In genomic region chr1:189883531-189884170, GRCm38 (mm10) we compare ENCODE assay signal across 7 mouse cellular contexts. TPM values are rescaled to one million over a fixed set of nuclear protein-coding genes. Genes with fewer than 3 reads are reported as not detected.
DNase-seq lines count a peak whose midpoint lies in the region; ATAC-seq and TF ChIP-seq lines count a peak whose summit lies in the region.

No protein-coding gene starts in this region.

- no peak overlapping the region for H3K9ac ChIP-seq in lung, embryonic 14.5 days

- no peak overlapping the region for H3K4me2 ChIP-seq in lung, embryonic 14.5 days

- intact Hi-C loops in heart, postnatal 14 days (cut with DNase I) = loop anchor here (2.0 kb wide), 1 partner anchor 183 kb away; no protein-coding TSS in a partner anchor

- no peak for ATAC-seq in lung, embryonic 14.5 days (ENCODE audit: insufficient read depth)

- H3K27ac ChIP-seq in lung, embryonic 14.5 days (ENCODE audit: low read depth) = no peak overlapping the region

- H3K27me3 ChIP-seq in E14TG2a.4 (ENCODE audit: insufficient read depth, low read length) = no peaks in the 10 kb centered on the region
- H3K27me3 ChIP-seq in lung, embryonic 14.5 days (ENCODE audit: insufficient read depth, low read length) = no peaks in the 10 kb centered on the region

- peak overlapping the region; percentile 64 for H3K4me3 ChIP-seq in E14TG2a.4 (replicated peaks; ENCODE audit: low read length)
- H3K4me3 ChIP-seq in lung, embryonic 14.5 days (ENCODE audit: low read depth, low read length) = no peak overlapping the region

- peaks cover 67% of the 10 kb centered on the region for H3K4me1 ChIP-seq in E14TG2a.4 (replicated peaks; ENCODE audit: low read depth, low read length)
- H3K4me1 ChIP-seq in lung, embryonic 14.5 days (ENCODE audit: insufficient read depth) = no peaks in the 10 kb centered on the region

- WGBS in lung, embryonic 14.5 days = 46% methylated on average over 18 of the region's 18 CpGs

- H3K9me3 ChIP-seq in E14TG2a.4 (ENCODE audit: low read length) = no peaks in the 10 kb centered on the region
- no peaks in the 10 kb centered on the region for H3K9me3 ChIP-seq in lung, embryonic 14.5 days (ENCODE audit: low read depth, low read length)

- H3K36me3 ChIP-seq in E14TG2a.4 (ENCODE audit: insufficient read depth, low read length) = peaks cover 61% of the 10 kb centered on the region
- peaks cover 20% of the 10 kb centered on the region for H3K36me3 ChIP-seq in lung, embryonic 14.5 days (ENCODE audit: insufficient read depth)

- peak; percentile 50 for DNase-seq in 416B (ENCODE audit: low read depth)
- DNase-seq in cerebellum, postnatal 10 days = peak; percentile 81 to 82
- DNase-seq in heart, postnatal 14 days = peak; percentile 53 to 71
- peak; percentile 44 to 48 for DNase-seq in layer of hippocampus, adult 8-10 months (ENCODE audit: low spot score in 2 of 2)
- peak; percentile 62 for DNase-seq in lung, embryonic 14.5 days
- peak; percentile 67 for DNase-seq in right cerebral cortex, postnatal 14 days

- TF ChIP-seq CTCF in E14TG2a.4 (conservative IDR thresholded peaks at IDR 0.05; ENCODE audit: low read length) = peak; percentile 20; the same call in 1 of the 2 replicates
- TF ChIP-seq CTCF in lung, embryonic 14.5 days (IDR thresholded peaks at IDR 0.05; ENCODE audit: low read depth) = peak; percentile 65

RNA-seq across cellular contexts. Expression of gene Smyd2, which starts 38.5 kb away (rescaled TPM):
- total RNA-seq in heart, postnatal 14 days (2021) = 100 to 1,000 TPM; 122 to 138 TPM
- 10 to 100 TPM; 69.1 to 78.0 (median 73.4) TPM for total RNA-seq in layer of hippocampus, adult 8-10 months (2022)
- 115 and 117 TPM in 2 replicates for polyA plus RNA-seq in lung, embryonic 14.5 days (2014; fragmentation: Nextera tagmentation; extraction: Ambion mirVana)
